Mouse (Mus musculus) limb, embryonic 11.5 days (tissue): ENCODE results near the gene 1700003E16Rik. TPM values are rescaled to one million over a fixed set of nuclear protein-coding genes. Genes with fewer than 3 reads are reported as not detected.

ENCODE experiments used
- ATAC-seq: fragments of 200-750 bp; cut with Nextera tagmentation; 2 replicates; pipeline ENCODE4 v1.8.0; 2017; ENCODE audit warnings: low read depth; ENCODE audit not compliant: insufficient number of reproducible peaks, low FRiP score, low TSS enrichment
- DNase-seq: peaks from one replicate; pipeline ENCODE4 v3.0.0-alpha.2; 2015; ENCODE audit warnings: low spot score
- H3K27ac ChIP-seq: fragments of 300-500 bp; sonication (generic); replicated peaks from 2 replicates; pipeline ENCODE4 v1.5.1; 2014; ENCODE audit warnings: low read depth, mild to moderate bottlenecking, low read length
- H3K27me3 ChIP-seq: fragments of 300-500 bp; sonication (generic); 2 replicates; pipeline ENCODE4 v1.6.1; 2014; ENCODE audit warnings: mild to moderate bottlenecking, low read length, mixed read lengths; ENCODE audit not compliant: control insufficient read depth, insufficient read depth
- H3K36me3 ChIP-seq: fragments of 300-500 bp; sonication (generic); 2 replicates; pipeline ENCODE4 v1.6.1; 2014; ENCODE audit warnings: mild to moderate bottlenecking, low read length, moderate library complexity, mixed read lengths; ENCODE audit not compliant: control insufficient read depth, insufficient read depth
- H3K4me1 ChIP-seq: fragments of 300-500 bp; sonication (generic); 2 replicates; pipeline ENCODE4 v1.6.1; 2014; ENCODE audit warnings: low read length, mixed read lengths; ENCODE audit not compliant: control insufficient read depth, insufficient read depth
- H3K4me2 ChIP-seq: fragments of 300-500 bp; sonication (generic); 2 replicates; pipeline ENCODE4 v1.6.1; 2014; ENCODE audit warnings: low read depth, mild to moderate bottlenecking, moderate library complexity; ENCODE audit not compliant: severe bottlenecking
- H3K4me3 ChIP-seq: fragments of 300-500 bp; sonication (generic); 2 replicates; pipeline ENCODE4 v1.5.1; 2014; ENCODE audit warnings: low read depth, low read length
- H3K9ac ChIP-seq: fragments of 300-500 bp; sonication (generic); 2 replicates; pipeline ENCODE4 v1.6.1; 2014; ENCODE audit warnings: mild to moderate bottlenecking, low read length
- H3K9me3 ChIP-seq: fragments of 300-500 bp; sonication (generic); 2 replicates; pipeline ENCODE4 v1.6.1; 2016; ENCODE audit warnings: low read length; ENCODE audit not compliant: control insufficient read depth
- WGBS: fragments of 180-500 bp; shearing (Covaris S2); extraction: QIAGEN DNeasy Blood & Tissue Kit; methylation state at CpG from one replicate; pipeline ENCODE4 v1.1.7; 2014; 5-methylcytosine and 5-hydroxymethylcytosine counted together
- polyA plus RNA-seq: library from polyadenylated mRNA; unstranded; fragments of >200 nt; fragmentation: Nextera tagmentation; extraction: Ambion mirVana; gene quantifications from 2 replicates; pipeline ENCODE4 v1.2.1, GENCODE M21; 2014

Gene 1700003E16Rik
- 0.58 and 1.1 TPM in 2 replicates for polyA plus RNA-seq

GRCm38 (mm10) chr6:83156259-83156684 is at the start of gene 1700003E16Rik, which contains the start of gene Wdr54:
TSS of gene 1700003E16Rik (plus strand) at chr6:83156404.
TSS of gene Wdr54 (minus strand) at chr6:83156397.
- peaks cover 2% of the 10 kb centered on the region; the same call in 1 of the 2 replicates for H3K36me3 ChIP-seq
- H3K4me1 ChIP-seq: peaks cover 10% of the 10 kb centered on the region; the same call in 1 of the 2 replicates
- ATAC-seq: peak; percentile 87
- 1% methylated on average over 32 of the region's 32 CpGs for WGBS
- peak within 1 kb of the TSS; percentile 86 for H3K4me2 ChIP-seq
- peak within 1 kb of the TSS; percentile 59 for H3K9ac ChIP-seq
- peak within 1 kb of the TSS; percentile 54 for H3K4me3 ChIP-seq
- no peaks in the 10 kb centered on the region for H3K9me3 ChIP-seq
- H3K27ac ChIP-seq: no peak within 1 kb of the TSS
- H3K27me3 ChIP-seq: peaks cover 11% of the 10 kb centered on the region
- DNase-seq: peak; percentile 91

- H3K27ac ChIP-seq: 0 out of 2 replicates have a peak overlapping the region, but pooled peaks have one; percentile 9
Observed at GRCm38 (mm10) chr6:83107566-83108400, 48.4 kb upstream of the 1700003E16Rik start.

GRCm38 (mm10) chr6:83108762-83109668 is 47.2 kb upstream of the 1700003E16Rik start, which contains the start of gene Mrpl53:
TSS of gene Mrpl53 (plus strand) at chr6:83109040.
- under 1% methylated on average over 76 of the region's 76 CpGs for WGBS
- peak; percentile 73 for ATAC-seq

More at GRCm38 (mm10) chr6:83107566-83108400, 48.4 kb upstream of the 1700003E16Rik start:
- WGBS: 30% methylated on average over 13 of the region's 13 CpGs
- H3K36me3 ChIP-seq: peaks cover 2% of the 10 kb centered on the region; the same call in 1 of the 2 replicates
- DNase-seq (peak; percentile 89), ATAC-seq (no peak)
- H3K9me3 ChIP-seq: no peaks in the 10 kb centered on the region
- H3K27me3 ChIP-seq: 0 out of 2 replicates have a peak, but pooled peaks cover 3% of the 10 kb centered on the region
- peak overlapping the region; percentile 97 for H3K4me3 ChIP-seq
- no peak overlapping the region for H3K9ac ChIP-seq
- H3K4me1 ChIP-seq: peaks cover 12% of the 10 kb centered on the region
- peak overlapping the region; percentile 85; the same call in 1 of the 2 replicates for H3K4me2 ChIP-seq

GRCm38 (mm10) chr6:83111510-83112136 is 44.6 kb upstream of the 1700003E16Rik start:
- WGBS: 93% methylated on average over 4 of the region's 4 CpGs
- no peaks in the 10 kb centered on the region for H3K9me3 ChIP-seq
- H3K9ac ChIP-seq: no peak overlapping the region
- no peak overlapping the region for H3K27ac ChIP-seq
- no peak for ATAC-seq
- peaks cover 2% of the 10 kb centered on the region; the same call in 1 of the 2 replicates for H3K36me3 ChIP-seq
- no peak for DNase-seq
- H3K4me3 ChIP-seq: no peak overlapping the region
- H3K4me1 ChIP-seq: peaks cover 11% of the 10 kb centered on the region; the same call in 1 of the 2 replicates
- no peaks in the 10 kb centered on the region for H3K27me3 ChIP-seq
- H3K4me2 ChIP-seq: no peak overlapping the region

More at GRCm38 (mm10) chr6:83108762-83109668, 47.2 kb upstream of the 1700003E16Rik start, which contains the start of gene Mrpl53:
- Histone ChIP-seq H3K4me3 (peak within 1 kb of the TSS; percentile 97), H3K9me3 (no peaks in the 10 kb centered on the region), H3K27ac (peak within 1 kb of the TSS; percentile 56), H3K9ac (peak within 1 kb of the TSS; percentile 91), H3K4me2 (peak within 1 kb of the TSS; percentile 85), H3K36me3 (peaks cover 2% of the 10 kb centered on the region; the same call in 1 of the 2 replicates), H3K27me3 (no peaks in the 10 kb centered on the region), H3K4me1 (peaks cover 8% of the 10 kb centered on the region; the same call in 1 of the 2 replicates)
- peak; percentile 84 for DNase-seq

GRCm38 (mm10) chr6:83115011-83115671 is 41.1 kb upstream of the 1700003E16Rik start, which contains the start of gene Mogs:
TSS of gene Mogs (plus strand) at chr6:83115496.
- ATAC-seq (peak; percentile 81), DNase-seq (peak; percentile 95)
- peak within 1 kb of the TSS; percentile 89 for H3K4me2 ChIP-seq
- H3K4me3 ChIP-seq: peak within 1 kb of the TSS; percentile 86
- peak within 1 kb of the TSS; percentile 70 for H3K27ac ChIP-seq
- peak within 1 kb of the TSS; percentile 80 for H3K9ac ChIP-seq
- no peaks in the 10 kb centered on the region for H3K9me3 ChIP-seq
- peaks cover 12% of the 10 kb centered on the region; the same call in 1 of the 2 replicates for H3K4me1 ChIP-seq
- under 1% methylated on average over 44 of the region's 58 CpGs for whole genome bisulfite sequencing
- peaks cover 14% of the 10 kb centered on the region for H3K36me3 ChIP-seq
- H3K27me3 ChIP-seq: no peaks in the 10 kb centered on the region

- 2% methylated on average over 39 of the region's 48 CpGs for WGBS
- ATAC-seq (peak; percentile 27; the same call in 1 of the 2 replicates), DNase-seq (no peak)
- H3K27me3 ChIP-seq: no peaks in the 10 kb centered on the region
- H3K4me1 ChIP-seq: peaks cover 14% of the 10 kb centered on the region; the same call in 1 of the 2 replicates
- no peaks in the 10 kb centered on the region for H3K9me3 ChIP-seq
- peak overlapping the region; percentile 86 for H3K4me3 ChIP-seq
- H3K36me3 ChIP-seq: peaks cover 13% of the 10 kb centered on the region
- peak overlapping the region; percentile 70 for H3K27ac ChIP-seq
- peak overlapping the region; percentile 89 for H3K4me2 ChIP-seq
- H3K9ac ChIP-seq: peak overlapping the region; percentile 80
Observed at GRCm38 (mm10) chr6:83115682-83116372, 40.4 kb upstream of the 1700003E16Rik start.
